Mouse (Mus musculus) spleen, adult 12 weeks (tissue): Measurements from ENCODE around the gene Hist1h4h.

Source experiments
- DNase-seq: peaks from one replicate; pipeline ENCODE4 v3.0.0; 2022; ENCODE audit warnings: low spot score

Gene Hist1h4h

GRCm38 (mm10) chr13:23513517-23513916 lies 17.3 kb upstream of the Hist1h4h start:
- DNase-seq = no peak

- no peak for DNase-seq
Observed at GRCm38 (mm10) chr13:23515281-23515680, 15.6 kb upstream of the Hist1h4h start.

DNA sequence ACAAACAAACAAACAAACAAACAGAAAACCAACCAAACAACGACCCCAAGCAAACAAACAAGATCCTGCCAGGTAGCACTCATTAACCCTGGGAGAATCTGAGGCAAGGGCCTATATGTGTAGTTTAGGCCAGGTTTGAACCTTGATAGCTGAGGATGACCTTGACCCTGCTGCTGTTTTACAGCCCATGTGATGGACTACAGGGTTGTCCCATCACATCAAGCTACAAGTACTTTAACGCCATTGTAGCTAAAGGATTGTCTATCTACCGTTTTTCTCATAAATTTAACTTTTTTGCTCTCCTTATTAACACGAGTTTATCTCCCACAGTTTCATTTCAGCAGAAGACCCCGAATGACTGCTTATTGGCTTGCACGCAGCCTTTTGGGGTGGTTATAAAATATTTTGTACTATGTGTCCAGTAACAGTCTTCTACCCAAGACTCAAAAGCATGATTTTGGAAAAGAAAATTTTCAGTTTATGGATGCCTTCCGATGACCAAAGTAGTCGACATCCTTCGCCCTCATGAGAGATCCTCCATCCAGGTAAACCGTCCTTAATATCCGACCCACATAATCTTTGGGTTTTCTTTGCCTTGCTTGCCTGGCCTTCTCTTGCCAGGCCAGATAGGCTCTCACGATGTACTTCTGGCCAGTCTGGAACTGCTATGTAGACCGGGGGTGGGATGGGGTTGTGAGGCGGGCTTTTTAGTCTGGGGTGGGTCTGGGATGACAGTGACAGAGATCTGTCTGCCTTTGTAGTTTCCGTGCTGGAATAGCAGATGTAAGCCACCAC lies 14.8 kb upstream of the Hist1h4h start:
- no peak for DNase-seq

DNA sequence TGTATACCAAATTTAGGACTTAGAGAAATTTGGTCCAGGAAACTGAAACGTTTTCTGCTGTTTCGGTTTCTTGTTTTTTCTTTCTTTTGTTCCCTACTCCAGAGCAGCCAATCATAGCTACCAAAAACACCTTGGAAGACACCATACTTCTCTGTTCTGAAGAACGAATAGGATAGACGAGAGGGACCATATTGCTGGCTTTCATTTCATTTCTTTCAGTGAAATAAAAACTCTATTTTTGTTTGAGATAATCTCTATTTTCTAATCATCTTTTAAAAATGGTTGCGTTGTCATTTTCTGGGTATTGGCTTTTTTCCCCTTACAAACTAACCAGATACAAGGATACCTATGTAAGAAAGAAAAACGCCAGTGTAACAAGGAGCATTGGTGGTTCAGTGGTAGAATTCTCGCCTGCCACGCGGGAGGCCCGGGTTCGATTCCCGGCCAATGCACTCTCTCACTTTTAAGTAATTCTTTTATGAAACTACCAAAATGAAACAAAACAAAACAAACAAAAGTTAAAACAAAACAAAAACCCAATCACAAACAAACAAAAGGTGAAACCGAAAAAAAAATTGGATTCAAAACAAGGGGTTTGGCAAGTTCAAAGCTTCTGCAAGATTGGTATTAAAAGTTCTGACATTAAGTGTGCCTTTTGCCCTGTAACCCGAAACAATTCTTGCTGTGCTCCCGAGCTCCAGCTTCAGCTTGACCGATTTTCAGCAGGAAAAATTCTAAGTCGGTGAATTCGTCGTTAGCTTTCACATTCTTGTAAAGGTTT lies 13.8 kb upstream of the Hist1h4h start:
- peak; percentile 68 for DNase-seq

GRCm38 (mm10) chr13:23517603-23518294 lies 13.1 kb upstream of the Hist1h4h start:
- peak; percentile 92 for DNase-seq

DNA sequence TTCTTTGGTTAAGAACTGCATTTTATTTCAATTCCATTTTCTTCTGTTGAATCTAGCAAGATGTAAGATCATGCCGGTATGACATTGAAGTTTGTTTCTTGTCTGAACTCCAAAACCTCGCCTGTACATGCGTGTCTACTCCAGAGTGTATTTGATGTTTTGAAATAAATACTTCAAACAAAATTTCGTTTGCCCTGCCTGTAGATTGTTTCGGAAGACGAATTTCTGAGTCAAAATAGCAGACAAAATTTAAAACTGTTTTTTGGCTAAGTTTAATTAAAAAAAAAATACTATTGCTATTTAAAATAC lies 12.6 kb upstream of the Hist1h4h start:
- no peak for DNase-seq

DNA sequence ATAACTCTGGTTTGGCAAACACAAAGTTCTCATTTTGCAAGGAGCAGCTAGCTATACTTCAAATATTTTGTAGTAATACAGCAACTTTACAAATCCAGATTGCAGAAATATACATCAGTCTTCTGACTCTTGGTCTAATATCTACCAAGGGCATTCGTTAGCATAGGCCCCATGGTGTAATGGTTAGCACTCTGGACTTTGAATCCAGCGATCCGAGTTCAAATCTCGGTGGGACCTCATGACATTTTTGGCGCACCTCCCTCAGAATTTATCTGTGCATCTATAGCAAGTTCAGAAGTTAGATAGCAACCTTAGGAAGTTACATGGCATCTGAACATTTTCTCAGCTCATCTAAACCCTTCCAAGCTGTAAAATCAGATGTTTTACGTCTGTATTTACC lies 12.0 kb upstream of the Hist1h4h start:
- peak; percentile 78 for DNase-seq

GRCm38 (mm10) chr13:23519416-23519815 lies 11.4 kb upstream of the Hist1h4h start:
- peak; percentile 78 for DNase-seq

DNA sequence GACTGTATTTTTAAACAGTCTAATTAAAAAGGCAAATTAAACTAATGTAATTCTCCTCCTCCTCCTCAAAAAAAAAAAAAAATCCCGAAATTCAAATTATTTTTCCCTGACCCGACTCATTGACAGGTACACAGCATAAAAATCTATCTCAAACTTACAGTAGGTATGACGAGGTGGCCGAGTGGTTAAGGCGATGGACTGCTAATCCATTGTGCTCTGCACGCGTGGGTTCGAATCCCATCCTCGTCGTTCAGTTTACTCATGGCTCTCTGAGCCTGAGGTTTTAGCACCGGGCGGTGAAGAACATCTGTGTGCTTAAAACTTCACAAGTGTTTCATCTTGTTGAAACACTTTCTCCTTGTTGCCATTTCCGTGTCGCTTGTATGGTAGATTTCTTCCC lies 9.1 kb upstream of the Hist1h4h start:
- peak; percentile 74 for DNase-seq

DNA sequence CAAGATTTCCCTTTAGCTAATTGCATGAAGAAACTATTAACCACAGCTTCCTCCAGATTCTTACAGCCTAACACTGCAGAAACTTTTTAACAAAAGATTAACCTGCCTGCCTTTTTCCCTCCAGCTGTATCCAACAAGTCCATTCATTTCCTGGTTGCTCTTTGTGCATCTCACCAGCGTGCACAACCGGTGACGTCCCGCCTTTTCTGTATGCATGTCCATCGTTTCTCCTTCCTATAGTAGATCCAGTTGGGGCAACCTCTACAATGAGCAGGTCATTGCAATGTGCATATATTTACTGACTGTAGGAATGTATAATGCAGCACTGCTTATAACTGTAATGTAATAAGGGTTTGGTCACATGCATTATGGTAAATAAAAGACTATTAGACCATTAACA lies 6.9 kb upstream of the Hist1h4h start:
- no peak for DNase-seq

DNA sequence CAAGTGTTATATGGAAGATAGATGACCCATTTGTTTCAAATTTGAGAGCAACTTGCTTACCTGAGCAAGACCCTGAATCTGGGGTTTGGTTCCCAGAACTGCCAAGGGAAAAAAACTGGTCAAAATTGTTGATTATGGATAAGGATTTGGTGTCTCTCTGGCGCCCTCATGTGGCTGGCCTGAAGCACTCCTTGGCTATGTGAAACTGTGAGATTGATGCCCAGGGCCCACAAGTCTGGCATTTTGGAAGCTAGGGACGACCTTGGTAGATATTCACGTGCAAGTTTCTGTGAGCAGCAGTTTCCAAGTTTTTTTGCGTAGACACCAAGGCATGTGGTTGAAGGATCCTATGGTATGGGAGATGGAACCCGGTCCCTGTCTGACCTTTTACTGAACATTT lies 6.2 kb upstream of the Hist1h4h start:
- peak; percentile 72 for DNase-seq

DNA sequence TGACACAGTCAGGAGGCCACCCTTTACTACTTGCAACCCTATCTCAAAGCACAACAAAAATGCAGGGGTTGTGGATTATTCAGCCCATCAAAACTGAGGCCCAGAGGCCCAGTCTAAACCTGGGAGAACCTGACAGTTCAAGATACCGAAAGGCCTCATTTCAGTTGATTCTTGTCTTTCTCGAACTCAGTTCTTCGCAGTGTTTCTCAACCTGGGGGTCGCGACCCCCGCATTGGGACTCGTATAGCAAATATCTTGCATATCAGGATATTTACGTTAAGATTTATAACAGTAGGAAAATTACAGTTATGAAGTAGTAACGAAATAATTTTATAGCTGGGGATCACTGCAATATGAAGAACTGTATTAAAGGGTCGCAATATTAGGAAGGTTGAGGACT lies 4.9 kb upstream of the Hist1h4h start:
- no peak for DNase-seq

DNA sequence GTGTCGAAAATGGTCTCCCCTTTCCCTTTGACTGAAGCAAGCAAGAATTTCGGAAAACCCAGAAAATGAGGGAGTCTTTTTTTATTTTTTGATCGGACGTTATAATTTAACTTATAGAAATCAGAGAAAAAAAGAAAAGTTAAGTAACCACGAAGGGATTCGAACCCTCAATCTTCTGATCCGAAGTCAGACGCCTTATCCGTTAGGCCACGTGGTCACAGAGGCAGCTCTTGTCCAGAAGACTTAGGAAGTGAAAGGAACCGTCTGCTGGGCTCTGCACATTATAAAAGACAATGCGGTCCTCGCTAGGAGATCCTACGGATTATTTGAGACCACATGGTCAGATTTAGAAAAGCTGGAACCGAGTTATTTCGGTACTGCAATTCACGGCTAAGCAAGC lies 4.5 kb upstream of the Hist1h4h start:
- peak; percentile 82 for DNase-seq

- DNase-seq = no peak
Observed at GRCm38 (mm10) chr13:23529005-23529404, 1.8 kb upstream of the Hist1h4h start.

DNA sequence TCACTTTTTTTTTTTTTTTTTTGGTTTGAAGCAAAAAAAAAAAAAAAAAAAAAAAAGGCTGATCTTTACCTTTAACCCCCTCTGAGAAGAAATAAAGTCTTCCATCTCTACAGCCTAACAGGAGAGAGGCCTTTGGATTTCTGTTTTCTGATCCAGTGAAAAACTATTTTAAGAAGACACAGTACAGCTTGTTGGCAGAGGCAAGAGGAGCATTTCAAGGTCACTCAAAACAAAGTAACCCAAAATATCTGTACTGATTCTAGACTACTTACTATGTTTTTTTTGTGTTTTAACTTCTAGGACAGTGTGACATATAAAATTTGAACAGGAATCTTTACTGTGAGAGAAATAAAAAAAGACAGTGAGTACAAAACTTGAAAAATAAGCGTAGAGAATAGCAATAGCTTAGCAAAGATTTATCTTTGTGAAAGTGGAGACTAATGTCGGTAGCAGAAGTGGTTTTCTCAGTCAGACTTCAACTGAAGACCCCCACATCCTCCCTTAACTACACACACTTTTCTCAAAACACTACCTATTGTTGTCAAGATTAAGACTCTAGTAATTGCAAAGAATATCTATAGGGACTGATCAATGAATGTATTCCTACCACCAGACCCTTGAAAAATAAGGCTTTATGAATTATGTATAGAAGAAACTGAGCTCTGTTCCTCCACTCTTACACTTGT lies 1.2 kb upstream of the Hist1h4h start:
- DNase-seq = no peak

GRCm38 (mm10) chr13:23530181-23530900 lies 509 bp upstream of the Hist1h4h start:
- peak; percentile 72 for DNase-seq

GRCm38 (mm10) chr13:23532262-23533075 lies 1.6 kb downstream of the Hist1h4h start:
- DNase-seq = no peak

DNA sequence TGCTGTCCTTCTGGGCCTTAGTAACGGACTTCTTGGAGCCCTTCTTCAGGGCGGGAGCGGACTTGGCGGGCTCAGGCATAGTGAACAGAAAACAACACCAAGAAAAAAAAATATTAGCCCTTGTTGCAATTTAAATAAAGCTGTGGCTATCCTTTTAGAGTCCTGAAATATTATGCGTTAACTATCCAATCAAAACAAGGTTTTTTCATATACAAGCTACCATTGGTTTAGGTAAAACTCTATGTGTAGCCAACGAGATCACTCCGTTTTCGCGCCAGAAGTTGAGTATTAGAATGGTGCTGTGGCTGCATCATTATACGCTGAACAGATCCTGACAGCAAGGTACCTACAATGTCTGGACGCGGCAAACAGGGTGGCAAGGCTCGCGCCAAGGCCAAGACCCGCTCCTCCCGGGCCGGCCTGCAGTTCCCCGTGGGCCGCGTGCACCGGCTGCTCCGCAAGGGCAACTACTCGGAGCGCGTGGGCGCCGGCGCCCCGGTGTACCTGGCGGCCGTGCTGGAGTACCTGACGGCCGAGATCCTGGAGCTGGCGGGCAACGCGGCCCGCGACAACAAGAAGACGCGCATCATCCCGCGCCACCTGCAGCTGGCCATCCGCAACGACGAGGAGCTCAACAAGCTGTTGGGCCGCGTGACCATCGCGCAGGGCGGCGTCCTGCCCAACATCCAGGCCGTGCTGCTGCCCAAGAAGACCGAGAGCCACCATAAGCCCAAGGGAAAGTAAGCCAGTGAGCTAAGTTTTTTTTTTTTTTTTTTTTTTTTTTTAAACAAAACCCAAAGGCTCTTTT lies 2.9 kb downstream of the Hist1h4h start, which contains the start of gene Hist1h2af:
TSS of gene Hist1h2af (plus strand) at position 347 of the 808 bp plus-strand sequence.
- peak; percentile 75 for DNase-seq

GRCm38 (mm10) chr13:23534368-23535131 lies 3.7 kb downstream of the Hist1h4h start:
- peak; percentile 46 for DNase-seq
